Mouse (Mus musculus) G1E (cell line): ENCODE results near the gene Tspan10. TPM values are rescaled to one million over a fixed set of nuclear protein-coding genes. Genes with fewer than 3 reads are reported as not detected.

Experiments used
- ATAC-seq: 2 replicates; pipeline ENCODE4 v1.8.0; 2016; ENCODE audit warnings: mild to moderate bottlenecking; ENCODE audit not compliant: insufficient number of reproducible peaks, poor library complexity, low FRiP score, severe bottlenecking; ENCODE audit errors: extremely low read depth
- DNase-seq: peaks from one replicate; pipeline ENCODE4 v3.0.0; 2012; ENCODE audit warnings: low spot score
- H3K27me3 ChIP-seq: 2 replicates; pipeline ENCODE4 v1.6.1; 2012; ENCODE audit warnings: mild to moderate bottlenecking, low read length, inconsistent platforms; ENCODE audit not compliant: insufficient read depth
- H3K36me3 ChIP-seq: replicated peaks from 2 replicates; pipeline ENCODE3; 2012; ENCODE audit warnings: mild to moderate bottlenecking, inconsistent platforms
- H3K4me1 ChIP-seq: 2 replicates; pipeline ENCODE4 v1.6.1; 2012; ENCODE audit warnings: low read depth, low read length, inconsistent platforms, mixed read lengths; ENCODE audit not compliant: insufficient read depth
- H3K4me3 ChIP-seq: 2 replicates; pipeline ENCODE4 v1.5.1; 2012; ENCODE audit warnings: low read depth, mild to moderate bottlenecking, inconsistent platforms, low read length, moderate library complexity, mixed read lengths
- H3K9me3 ChIP-seq: replicated peaks from 2 replicates; pipeline ENCODE4 v1.6.1; 2012; ENCODE audit warnings: inconsistent platforms
- CTCF ChIP-seq: IDR thresholded peaks from 2 replicates; pipeline ENCODE4 v1.5.1; 2012; ENCODE audit warnings: low read depth, low read length, inconsistent platforms, mixed read lengths
- GATA1 ChIP-seq: IDR thresholded peaks from 2 replicates; pipeline ENCODE4 v1.6.1; 2012; ENCODE audit warnings: borderline replicate concordance, low read length, inconsistent platforms, mixed read lengths
- GATA2 ChIP-seq: IDR thresholded peaks from 2 replicates; pipeline ENCODE4 v1.6.1; 2012; ENCODE audit warnings: low read depth, low read length, inconsistent platforms, borderline replicate concordance
- POLR2AphosphoS5 ChIP-seq: IDR thresholded peaks from 2 replicates; pipeline ENCODE4 v1.6.1; 2012; ENCODE audit warnings: low read depth, low read length, inconsistent platforms; ENCODE audit not compliant: insufficient replicate concordance
- TAL1 ChIP-seq: conservative IDR thresholded peaks from 2 replicates; pipeline ENCODE4 v1.6.1; 2012; ENCODE audit warnings: low read depth, low read length, inconsistent platforms, mixed read lengths
- polyA plus RNA-seq: library from polyadenylated mRNA; stranded (reverse); fragments of >175 nt; gene quantifications from 2 replicates; pipeline ENCODE4 v1.2.3, GENCODE M21; 2012
- total RNA-seq, 2 experiments: library from RNA; stranded (forward) in 1 of 2; stranded (reverse) in 1 of 2; fragments of 200-1000 nt in 1 of 2; fragments of >200 nt in 1 of 2; fragmentation: Nextera tagmentation in 1 of 2; gene quantifications; 2 replicates each; pipeline ENCODE4 v1.2.3; 2014 to 2017

The Tspan10 gene
- total and polyA plus RNA-seq, 3 experiments = 0.68 TPM; not detected in 2

GRCm38 (mm10) chr11:120493911-120494310 lies 51.5 kb downstream of the Tspan10 start:
- Histone ChIP-seq H3K4me1 (peaks cover 53% of the 10 kb centered on the region), H3K27me3 (no peaks in the 10 kb centered on the region), H3K36me3 (peaks cover 84% of the 10 kb centered on the region), H3K9me3 (no peaks in the 10 kb centered on the region), H3K4me3 (no peak overlapping the region)
- DNase-seq (no peak), ATAC-seq (no peak)
- TF ChIP-seq GATA2 (no peak), GATA1 (no peak), TAL1 (no peak), CTCF (no peak), POLR2AphosphoS5 (no peak)

Other genes with a start within 250 kb of the Tspan10 start
Only the 20 nearest of the 26 such genes appear.
- 128 and 155 TPM in 2 replicates for gene Actg1, start 94.1 kb upstream of the Tspan10 start, total RNA-seq (2014; fragmentation: Nextera tagmentation)
- gene Actg1, start 94.1 kb upstream of the Tspan10 start, total RNA-seq (2017) = 179 and 181 TPM in 2 replicates
- 53.9 and 112 TPM in 2 replicates for gene Actg1, start 94.1 kb upstream of the Tspan10 start, polyA plus RNA-seq
- gene Fscn2, start 81.1 kb upstream of the Tspan10 start, total RNA-seq (2014; fragmentation: Nextera tagmentation) = not detected in 2 replicates
- gene Fscn2, start 81.1 kb upstream of the Tspan10 start, total RNA-seq (2017) = 0.11 TPM in 1 of 2 replicates, not detected in the other
- gene Fscn2, start 81.1 kb upstream of the Tspan10 start, polyA plus RNA-seq = 0.03 TPM in 1 of 2 replicates, not detected in the other
- gene Faap100, start 63.9 kb upstream of the Tspan10 start, total RNA-seq (2014; fragmentation: Nextera tagmentation) = 12.0 and 13.6 TPM in 2 replicates
- gene Faap100, start 63.9 kb upstream of the Tspan10 start, total RNA-seq (2017) = 5.2 and 6.2 TPM in 2 replicates
- 29.7 and 30.6 TPM in 2 replicates for gene Faap100, start 63.9 kb upstream of the Tspan10 start, polyA plus RNA-seq
- gene Nploc4, start 4.9 kb upstream of the Tspan10 start, total RNA-seq (2014; fragmentation: Nextera tagmentation) = 58.4 and 61.7 TPM in 2 replicates
- gene Nploc4, start 4.9 kb upstream of the Tspan10 start, total RNA-seq (2017) = 38.7 and 42.7 TPM in 2 replicates
- 68.2 and 72.4 TPM in 2 replicates for gene Nploc4, start 4.9 kb upstream of the Tspan10 start, polyA plus RNA-seq
- 1.7 and 3.5 TPM in 2 replicates for gene Pde6g, start 10.9 kb downstream of the Tspan10 start, total RNA-seq (2014; fragmentation: Nextera tagmentation)
- 0.23 and 0.33 TPM in 2 replicates for gene Pde6g, start 10.9 kb downstream of the Tspan10 start, total RNA-seq (2017)
- 0.18 and 0.23 TPM in 2 replicates for gene Pde6g, start 10.9 kb downstream of the Tspan10 start, polyA plus RNA-seq
- gene Oxld1, start 15.4 kb downstream of the Tspan10 start, total RNA-seq (2014; fragmentation: Nextera tagmentation) = 15.2 and 17.4 TPM in 2 replicates
- 24.9 and 25.6 TPM in 2 replicates for gene Oxld1, start 15.4 kb downstream of the Tspan10 start, total RNA-seq (2017)
- 16.7 and 17.1 TPM in 2 replicates for gene Oxld1, start 15.4 kb downstream of the Tspan10 start, polyA plus RNA-seq
- 32.4 and 41.7 TPM in 2 replicates for gene Ccdc137, start 15.5 kb downstream of the Tspan10 start, total RNA-seq (2014; fragmentation: Nextera tagmentation)
- 41.2 and 42.8 TPM in 2 replicates for gene Ccdc137, start 15.5 kb downstream of the Tspan10 start, total RNA-seq (2017)
- gene Ccdc137, start 15.5 kb downstream of the Tspan10 start, polyA plus RNA-seq = 44.7 and 55.5 TPM in 2 replicates
- 18.0 and 24.5 TPM in 2 replicates for gene Arl16, start 25.0 kb downstream of the Tspan10 start, total RNA-seq (2014; fragmentation: Nextera tagmentation)
- 17.0 and 24.5 TPM in 2 replicates for gene Arl16, start 25.0 kb downstream of the Tspan10 start, total RNA-seq (2017)
- gene Arl16, start 25.0 kb downstream of the Tspan10 start, polyA plus RNA-seq = 21.0 and 26.0 TPM in 2 replicates
- gene Mrpl12, start 42.0 kb downstream of the Tspan10 start, total RNA-seq (2014; fragmentation: Nextera tagmentation) = 60.5 and 63.2 TPM in 2 replicates
- 125 and 140 TPM in 2 replicates for gene Mrpl12, start 42.0 kb downstream of the Tspan10 start, total RNA-seq (2017)
- gene Mrpl12, start 42.0 kb downstream of the Tspan10 start, polyA plus RNA-seq = 514 and 633 TPM in 2 replicates
- 18.2 and 18.7 TPM in 2 replicates for gene Slc25a10, start 49.2 kb downstream of the Tspan10 start, total RNA-seq (2014; fragmentation: Nextera tagmentation)
- gene Slc25a10, start 49.2 kb downstream of the Tspan10 start, total RNA-seq (2017) = 22.1 and 27.6 TPM in 2 replicates
- 38.7 and 45.3 TPM in 2 replicates for gene Slc25a10, start 49.2 kb downstream of the Tspan10 start, polyA plus RNA-seq
- not detected in 2 replicates for gene Gcgr, start 88.1 kb downstream of the Tspan10 start, total RNA-seq (2014; fragmentation: Nextera tagmentation)
- gene Gcgr, start 88.1 kb downstream of the Tspan10 start, total RNA-seq (2017) = not detected in 2 replicates
- not detected in 2 replicates for gene Gcgr, start 88.1 kb downstream of the Tspan10 start, polyA plus RNA-seq
- 53.8 and 64.3 TPM in 2 replicates for gene Mcrip1, start 107.1 kb downstream of the Tspan10 start, total RNA-seq (2014; fragmentation: Nextera tagmentation)
- 19.2 and 20.9 TPM in 2 replicates for gene Mcrip1, start 107.1 kb downstream of the Tspan10 start, total RNA-seq (2017)
- gene Mcrip1, start 107.1 kb downstream of the Tspan10 start, polyA plus RNA-seq = 176 and 205 TPM in 2 replicates
- gene Ppp1r27, start 108.5 kb downstream of the Tspan10 start, total RNA-seq (2014; fragmentation: Nextera tagmentation) = not detected in 2 replicates
- not detected in 2 replicates for gene Ppp1r27, start 108.5 kb downstream of the Tspan10 start, total RNA-seq (2017)
- not detected in 2 replicates for gene Ppp1r27, start 108.5 kb downstream of the Tspan10 start, polyA plus RNA-seq
- gene P4hb, start 130.6 kb downstream of the Tspan10 start, total RNA-seq (2014; fragmentation: Nextera tagmentation) = 268 and 289 TPM in 2 replicates
- gene P4hb, start 130.6 kb downstream of the Tspan10 start, total RNA-seq (2017) = 411 and 414 TPM in 2 replicates
- gene P4hb, start 130.6 kb downstream of the Tspan10 start, polyA plus RNA-seq = 516 and 719 TPM in 2 replicates
- 354 and 381 TPM in 2 replicates for gene Arhgdia, start 139.0 kb downstream of the Tspan10 start, total RNA-seq (2014; fragmentation: Nextera tagmentation)
- gene Arhgdia, start 139.0 kb downstream of the Tspan10 start, total RNA-seq (2017) = 155 and 158 TPM in 2 replicates
- gene Arhgdia, start 139.0 kb downstream of the Tspan10 start, polyA plus RNA-seq = 1,000 and 1,072 TPM in 2 replicates
- gene Alyref, start 155.7 kb downstream of the Tspan10 start, total RNA-seq (2014; fragmentation: Nextera tagmentation) = 89.8 and 122 TPM in 2 replicates
- gene Alyref, start 155.7 kb downstream of the Tspan10 start, total RNA-seq (2017) = 270 and 280 TPM in 2 replicates
- gene Alyref, start 155.7 kb downstream of the Tspan10 start, polyA plus RNA-seq = 505 and 623 TPM in 2 replicates
- gene Anapc11, start 155.8 kb downstream of the Tspan10 start, total RNA-seq (2014; fragmentation: Nextera tagmentation) = 83.1 and 83.8 TPM in 2 replicates
- gene Anapc11, start 155.8 kb downstream of the Tspan10 start, total RNA-seq (2017) = 62.3 and 69.3 TPM in 2 replicates
- gene Anapc11, start 155.8 kb downstream of the Tspan10 start, polyA plus RNA-seq = 176 and 212 TPM in 2 replicates
- gene Npb, start 165.8 kb downstream of the Tspan10 start, total RNA-seq (2014; fragmentation: Nextera tagmentation) = 1.9 and 2.6 TPM in 2 replicates
- 0.58 TPM in 1 of 2 replicates, not detected in the other for gene Npb, start 165.8 kb downstream of the Tspan10 start, total RNA-seq (2017)
- 3.2 and 3.8 TPM in 2 replicates for gene Npb, start 165.8 kb downstream of the Tspan10 start, polyA plus RNA-seq
- gene Pcyt2, start 175.3 kb downstream of the Tspan10 start, total RNA-seq (2014; fragmentation: Nextera tagmentation) = 29.0 and 43.1 TPM in 2 replicates
- gene Pcyt2, start 175.3 kb downstream of the Tspan10 start, total RNA-seq (2017) = 102 and 119 TPM in 2 replicates
- 129 and 146 TPM in 2 replicates for gene Pcyt2, start 175.3 kb downstream of the Tspan10 start, polyA plus RNA-seq
- 28.9 and 35.3 TPM in 2 replicates for gene Sirt7, start 182.6 kb downstream of the Tspan10 start, total RNA-seq (2014; fragmentation: Nextera tagmentation)
- 74.5 and 96.2 TPM in 2 replicates for gene Sirt7, start 182.6 kb downstream of the Tspan10 start, total RNA-seq (2017)
- gene Sirt7, start 182.6 kb downstream of the Tspan10 start, polyA plus RNA-seq = 169 and 256 TPM in 2 replicates